Mouse (Mus musculus) activated CD4-positive, CD25-positive, alpha-beta regulatory T cell (primary cell): Measurements from ENCODE around the gene Vmn2r67. TPM values are rescaled to one million over a fixed set of nuclear protein-coding genes. Genes with fewer than 3 reads are reported as not detected.

Experiments used
- polyA plus RNA-seq, 2 experiments: library from polyadenylated mRNA; unstranded; fragments of 100-300 nt; shearing (Covaris generic); gene quantifications; one replicate each; pipeline ENCODE4 v1.2.1; 2017

Vmn2r67 gene
- under 1 TPM in 1 of 2 experiments, not detected in 1; 0.06 TPM for polyA plus RNA-seq

DNA sequence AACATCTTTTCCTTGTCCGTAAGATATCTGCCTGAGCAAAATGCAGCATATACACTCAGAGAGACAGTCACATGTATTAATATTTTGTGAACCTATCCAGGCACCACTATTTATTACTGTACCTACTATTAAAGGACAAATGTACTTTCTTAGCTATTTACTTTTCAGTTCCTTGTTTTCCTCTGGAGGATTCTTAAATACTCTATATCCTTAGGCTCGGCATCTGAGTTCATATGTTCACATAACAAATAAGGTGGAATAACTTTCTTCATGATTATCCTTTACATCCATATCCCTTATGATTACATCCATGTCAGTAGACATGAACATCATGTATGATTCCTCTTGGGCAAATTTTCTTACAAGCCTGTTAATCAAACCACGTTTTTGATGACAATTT, at the start of gene Vmn2r67:
TSS of gene Vmn2r67 (minus strand) at position 101 of the 400 bp plus-strand sequence.

Other genes with a start within 250 kb of the Vmn2r67 start
- gene Vmn2r65, start 191.9 kb downstream of the Vmn2r67 start, polyA plus RNA-seq = not detected
- under 1 TPM; 0.02 to 0.05 TPM for gene Vmn2r66, start 143.7 kb downstream of the Vmn2r67 start, polyA plus RNA-seq
- gene Vmn2r68, start 81.8 kb upstream of the Vmn2r67 start, polyA plus RNA-seq = under 1 TPM in 1 of 2 experiments, not detected in 1; 0.11 TPM